Mouse (Mus musculus): ENCODE measurements around the gene Cdc27. TPM values are rescaled to one million over a fixed set of nuclear protein-coding genes. Genes with fewer than 3 reads are reported as not detected.
"Not testable (repeated sequence)": the region's sequence is repeated elsewhere in the genome, so short reads cannot be mapped to it uniquely, and the experiment has no call there.

Gene Cdc27
- total and polyA plus RNA-seq, 3 experiments: 4.6 to 24.6 (median 23.2) TPM

DNA sequence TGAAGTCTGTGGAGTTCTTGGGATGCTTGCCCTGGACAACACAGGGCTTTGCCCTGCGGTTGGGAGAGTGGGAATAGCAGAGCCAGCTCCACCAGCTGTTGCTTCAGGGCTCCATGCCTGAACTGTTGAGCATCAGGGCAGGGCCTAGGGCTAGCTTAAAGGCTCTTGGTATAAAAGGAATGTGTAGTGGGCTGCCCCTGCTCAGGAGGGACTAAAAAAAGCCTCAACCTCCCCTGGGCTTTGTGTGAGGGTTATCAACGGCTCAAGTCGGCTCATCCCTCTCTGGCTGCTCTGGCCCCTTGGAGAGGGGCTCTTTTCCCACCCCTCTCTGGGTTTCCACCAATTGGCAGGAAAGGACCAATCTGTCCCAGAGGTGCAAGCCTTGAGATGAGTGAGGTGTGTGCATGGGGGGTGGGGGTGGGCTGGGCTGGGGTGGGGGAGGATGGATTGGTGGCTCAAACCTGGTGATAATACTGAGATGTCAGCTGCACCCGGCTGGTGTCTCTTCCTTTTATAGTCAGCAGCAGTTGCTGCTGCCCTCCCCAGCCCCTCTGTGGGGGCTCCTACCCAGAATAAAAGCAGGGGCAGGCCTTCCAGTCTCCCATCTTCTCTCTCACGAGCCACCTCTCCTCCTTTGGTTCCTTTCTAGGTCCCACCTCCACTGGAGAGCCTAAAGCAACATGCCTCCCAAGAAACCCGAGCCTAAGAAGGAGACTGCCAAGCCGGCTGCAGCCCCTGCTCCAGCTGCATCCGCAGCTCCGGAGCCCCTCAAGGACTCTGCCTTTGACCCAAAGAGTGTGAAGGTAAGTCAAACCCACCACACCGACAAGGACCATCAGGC, 26.6 kb upstream of the Cdc27 start:
- Histone ChIP-seq H3K4me3 (no peak overlapping the region), H3K36me3 (ENCODE audit: control insufficient read depth, insufficient read depth, low read length) (no peaks in the 10 kb centered on the region), H3K79me2 (replicated peaks; ENCODE audit: control insufficient read depth, insufficient read depth, low read length) (no peaks in the 10 kb centered on the region), H3K4me1 (ENCODE audit: control insufficient read depth, insufficient read depth, low read length) (peaks cover 3% of the 10 kb centered on the region), H3K27me3 (ENCODE audit: control insufficient read depth, insufficient read depth, low read length) (no peaks in the 10 kb centered on the region), H3K27ac (peak overlapping the region; percentile 45; the same call in 1 of the 2 replicates), H3K9ac (ENCODE audit: low read depth, low read length) (no peak overlapping the region)
- DNase-seq: no peak
- intact Hi-C loops (cut with DNase I): no loop called here
- TF ChIP-seq CTCF (IDR thresholded peaks at IDR 0.05): no peak
- TF ChIP-seq EP300 (IDR thresholded peaks at IDR 0.05; ENCODE audit: insufficient read depth, low read depth, low read length): no peak
- no peak for TF ChIP-seq POLR2A (IDR thresholded peaks at IDR 0.05; ENCODE audit: insufficient read depth, low read depth, low read length)
- WGBS: 65% methylated on average over 10 of the region's 10 CpGs

DNA sequence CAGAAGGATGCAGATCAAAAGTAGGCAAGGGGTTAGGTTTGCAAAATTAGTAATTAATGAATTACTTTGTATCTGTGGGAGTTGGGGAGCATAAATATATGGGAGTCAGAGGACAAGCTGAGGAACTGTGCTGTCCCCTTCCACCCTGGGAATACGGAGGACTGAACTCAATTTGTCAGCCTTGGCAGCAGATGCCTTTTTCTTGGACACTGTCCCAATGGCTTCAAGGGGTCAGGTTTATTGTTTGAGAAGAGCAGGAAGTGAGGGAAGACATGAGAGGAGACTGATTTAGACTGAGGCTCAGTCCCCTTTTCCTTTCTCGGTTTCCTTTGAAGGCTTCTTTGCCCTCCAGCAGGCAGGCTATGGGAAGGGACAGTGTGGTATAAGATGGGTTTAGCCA, 22.1 kb upstream of the Cdc27 start:
- Histone ChIP-seq H3K4me3 (no peak overlapping the region), H3K79me2 (replicated peaks; ENCODE audit: control insufficient read depth, insufficient read depth, low read length) (no peaks in the 10 kb centered on the region), H3K4me1 (ENCODE audit: control insufficient read depth, insufficient read depth, low read length) (no peaks in the 10 kb centered on the region; the same call in 1 of the 2 replicates), H3K36me3 (ENCODE audit: control insufficient read depth, insufficient read depth, low read length) (no peaks in the 10 kb centered on the region), H3K9ac (ENCODE audit: low read depth, low read length) (no peak overlapping the region), H3K27ac (no peak overlapping the region), H3K27me3 (ENCODE audit: control insufficient read depth, insufficient read depth, low read length) (no peaks in the 10 kb centered on the region)
- DNase-seq: no peak
- 36% methylated on average over 2 of the region's 2 CpGs for WGBS
- intact Hi-C loops (cut with DNase I): no loop called here
- TF ChIP-seq POLR2A (IDR thresholded peaks at IDR 0.05; ENCODE audit: insufficient read depth, low read depth, low read length) (no peak), EP300 (IDR thresholded peaks at IDR 0.05; ENCODE audit: insufficient read depth, low read depth, low read length) (no peak), CTCF (IDR thresholded peaks at IDR 0.05) (no peak)

DNA sequence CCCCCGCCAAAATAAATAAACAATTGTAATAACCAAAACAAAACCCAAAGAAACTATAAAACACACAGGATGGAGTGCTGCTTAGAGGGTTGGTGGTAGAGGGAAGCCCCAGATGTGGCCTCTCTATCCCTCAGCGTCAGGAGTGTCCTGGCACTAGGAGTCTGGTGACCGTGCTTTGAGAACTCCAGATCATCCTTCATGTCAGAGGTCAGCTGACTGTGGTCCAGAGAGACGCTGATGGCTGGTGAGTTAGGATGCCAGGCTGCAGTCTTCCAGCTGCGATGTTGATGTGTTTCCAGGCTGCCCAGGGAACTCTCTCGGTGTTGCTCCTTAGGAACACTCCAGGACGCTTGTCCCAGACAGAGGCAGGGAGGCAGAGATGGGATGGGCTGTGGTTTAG, 21.7 kb upstream of the Cdc27 start:
- no peaks in the 10 kb centered on the region for H3K4me1 ChIP-seq (ENCODE audit: control insufficient read depth, insufficient read depth, low read length)
- no peak for DNase-seq
- H3K79me2 ChIP-seq (replicated peaks; ENCODE audit: control insufficient read depth, insufficient read depth, low read length): no peaks in the 10 kb centered on the region
- no peaks in the 10 kb centered on the region for H3K27me3 ChIP-seq (ENCODE audit: control insufficient read depth, insufficient read depth, low read length)
- no peak overlapping the region for H3K4me3 ChIP-seq
- H3K36me3 ChIP-seq (ENCODE audit: control insufficient read depth, insufficient read depth, low read length): no peaks in the 10 kb centered on the region
- no peak overlapping the region for H3K9ac ChIP-seq (ENCODE audit: low read depth, low read length)
- TF ChIP-seq EP300 (IDR thresholded peaks at IDR 0.05; ENCODE audit: insufficient read depth, low read depth, low read length): no peak
- TF ChIP-seq POLR2A (IDR thresholded peaks at IDR 0.05; ENCODE audit: insufficient read depth, low read depth, low read length): no peak
- TF ChIP-seq CTCF (IDR thresholded peaks at IDR 0.05): no peak
- intact Hi-C loops (cut with DNase I): no loop called here
- H3K27ac ChIP-seq: no peak overlapping the region
- 63% methylated on average over 7 of the region's 7 CpGs for WGBS

DNA sequence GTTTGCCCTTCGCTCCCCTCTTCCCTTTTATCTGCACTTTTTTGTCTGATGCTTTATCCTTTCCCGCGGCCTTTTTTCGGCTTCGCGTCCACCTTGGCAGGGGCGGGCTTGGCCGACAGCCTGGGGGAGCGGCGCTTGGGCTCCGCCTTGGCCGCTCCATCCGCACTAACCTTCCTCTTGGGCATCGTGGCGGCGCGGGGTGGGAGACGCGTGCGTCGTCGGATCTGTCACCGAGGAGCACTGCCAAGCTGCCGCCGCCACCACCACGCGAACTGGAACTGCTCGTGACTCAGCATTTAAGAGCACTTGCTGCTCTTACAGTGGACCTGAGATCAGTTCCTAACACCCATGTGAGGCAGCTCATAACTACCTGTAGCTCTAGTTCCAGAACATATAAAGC, 21.0 kb upstream of the Cdc27 start:
- H3K9ac ChIP-seq (ENCODE audit: low read depth, low read length); H3K36me3 ChIP-seq (ENCODE audit: control insufficient read depth, insufficient read depth, low read length); H3K27ac ChIP-seq; H3K4me1 ChIP-seq (ENCODE audit: control insufficient read depth, insufficient read depth, low read length); H3K79me2 ChIP-seq (replicated peaks; ENCODE audit: control insufficient read depth, insufficient read depth, low read length); H3K27me3 ChIP-seq (ENCODE audit: control insufficient read depth, insufficient read depth, low read length); intact Hi-C loops (cut with DNase I): not testable (repeated sequence)
- 4% methylated on average over 28 of the region's 28 CpGs for WGBS
- H3K4me3 ChIP-seq: peak overlapping the region; percentile 38
- DNase-seq: peak; percentile 46 to 54

DNA sequence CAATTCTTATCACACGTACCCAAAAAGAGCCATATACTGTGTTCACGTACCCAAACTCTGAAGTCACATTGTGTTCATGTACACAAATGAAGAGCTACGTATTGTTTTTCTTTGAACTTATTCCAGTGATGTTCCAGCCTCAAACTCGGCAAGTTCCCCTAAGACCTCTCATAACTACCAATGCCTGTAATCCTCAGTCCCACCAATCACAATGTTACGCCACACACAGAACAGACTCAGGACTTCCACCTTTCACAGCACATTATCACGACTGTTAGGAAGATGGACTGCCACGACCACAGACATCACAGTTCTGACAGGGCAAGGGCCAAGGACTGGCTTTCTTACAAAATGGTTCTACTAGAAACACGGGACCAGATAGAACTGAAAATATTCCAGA, 20.1 kb upstream of the Cdc27 start:
- H3K36me3 ChIP-seq (ENCODE audit: control insufficient read depth, insufficient read depth, low read length); intact Hi-C loops (cut with DNase I): not testable (repeated sequence)
- 92% methylated on average over 8 of the region's 8 CpGs for WGBS

DNA sequence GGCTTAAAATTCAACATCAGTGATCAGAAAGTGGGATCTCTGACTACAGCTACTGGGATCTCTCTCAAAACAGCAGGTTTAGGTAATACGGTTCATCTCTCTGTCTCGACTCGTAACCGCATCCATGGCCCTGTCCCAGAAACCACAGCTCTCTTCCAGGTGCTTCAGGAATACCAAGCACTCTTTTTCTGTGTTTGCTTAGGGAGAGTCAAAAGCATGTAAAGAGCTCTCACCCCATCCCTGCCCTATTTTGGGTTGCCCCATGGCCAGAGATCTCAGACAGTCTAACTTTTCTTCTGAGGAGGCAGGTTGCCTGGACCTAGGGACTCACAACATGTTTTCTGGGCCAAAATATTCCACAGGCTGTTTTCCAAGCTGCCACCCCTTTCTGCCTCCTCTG, 17.9 kb upstream of the Cdc27 start:
- Histone ChIP-seq H3K9ac (ENCODE audit: low read depth, low read length) (no peak overlapping the region), H3K27me3 (ENCODE audit: control insufficient read depth, insufficient read depth, low read length) (no peaks in the 10 kb centered on the region), H3K79me2 (replicated peaks; ENCODE audit: control insufficient read depth, insufficient read depth, low read length) (no peaks in the 10 kb centered on the region), H3K4me1 (ENCODE audit: control insufficient read depth, insufficient read depth, low read length) (no peaks in the 10 kb centered on the region), H3K27ac (no peak overlapping the region), H3K36me3 (ENCODE audit: control insufficient read depth, insufficient read depth, low read length) (no peaks in the 10 kb centered on the region), H3K4me3 (no peak overlapping the region)
- no peak for DNase-seq
- no peak for TF ChIP-seq EP300 (IDR thresholded peaks at IDR 0.05; ENCODE audit: insufficient read depth, low read depth, low read length)
- no peak for TF ChIP-seq POLR2A (IDR thresholded peaks at IDR 0.05; ENCODE audit: insufficient read depth, low read depth, low read length)
- TF ChIP-seq CTCF (IDR thresholded peaks at IDR 0.05): no peak
- intact Hi-C loops (cut with DNase I): no loop called here
- WGBS: 89% methylated on average over 4 of the region's 4 CpGs

More for the DNA sequence above, 20.1 kb upstream of the Cdc27 start:
- not testable (repeated sequence) for H3K79me2 ChIP-seq (replicated peaks; ENCODE audit: control insufficient read depth, insufficient read depth, low read length); H3K4me1 ChIP-seq (ENCODE audit: control insufficient read depth, insufficient read depth, low read length); H3K27ac ChIP-seq; H3K4me3 ChIP-seq; DNase-seq; H3K27me3 ChIP-seq (ENCODE audit: control insufficient read depth, insufficient read depth, low read length); H3K9ac ChIP-seq (ENCODE audit: low read depth, low read length)
